Mouse (Mus musculus) heart, embryonic 15.5 days (tissue): ENCODE results near the gene Calr4. TPM values are rescaled to one million over a fixed set of nuclear protein-coding genes. Genes with fewer than 3 reads are reported as not detected.
A peak's percentile ranks its signal among the peaks of the same experiment; 100 is the strongest.

ENCODE experiments used
- ATAC-seq: fragments of 200-750 bp; cut with Nextera tagmentation; replicated peaks from 2 replicates; pipeline ENCODE4 v1.8.0; 2017; ENCODE audit warnings: low read depth, moderate TSS enrichment; ENCODE audit not compliant: insufficient number of reproducible peaks, insufficient read depth, low FRiP score
- H3K27ac ChIP-seq: fragments of 300-500 bp; sonication (generic); 2 replicates; pipeline ENCODE4 v1.5.1; 2015; ENCODE audit warnings: mild to moderate bottlenecking, inconsistent platforms
- H3K27me3 ChIP-seq: fragments of 300-500 bp; sonication (generic); 2 replicates; pipeline ENCODE4 v1.6.1; 2015; ENCODE audit warnings: inconsistent platforms
- H3K36me3 ChIP-seq: fragments of 300-500 bp; sonication (generic); 2 replicates; pipeline ENCODE4 v1.6.1; 2015; ENCODE audit warnings: mild to moderate bottlenecking, inconsistent platforms
- H3K4me1 ChIP-seq: fragments of 300-500 bp; sonication (generic); replicated peaks from 2 replicates; pipeline ENCODE4 v1.6.1; 2015; ENCODE audit warnings: inconsistent platforms
- H3K4me2 ChIP-seq: fragments of 300-500 bp; sonication (generic); 2 replicates; pipeline ENCODE4 v1.6.1; 2015; ENCODE audit warnings: inconsistent platforms, mild to moderate bottlenecking, moderate library complexity
- H3K4me3 ChIP-seq: fragments of 300-500 bp; sonication (generic); 2 replicates; pipeline ENCODE4 v1.5.1; 2015; ENCODE audit warnings: mild to moderate bottlenecking, inconsistent platforms
- H3K9ac ChIP-seq: fragments of 300-500 bp; sonication (generic); 2 replicates; pipeline ENCODE4 v1.6.1; 2015; ENCODE audit warnings: mild to moderate bottlenecking, inconsistent platforms
- H3K9me3 ChIP-seq: fragments of 300-500 bp; sonication (generic); replicated peaks from 2 replicates; pipeline ENCODE4 v1.6.1; 2016; ENCODE audit warnings: inconsistent platforms
- WGBS: fragments of 180-500 bp; shearing (Covaris S2); methylation state at CpG from one replicate; pipeline ENCODE4 v1.1.7; 2015; ENCODE audit warnings: mixed read lengths; 5-methylcytosine and 5-hydroxymethylcytosine counted together
- polyA plus RNA-seq: library from polyadenylated mRNA; unstranded; fragments of >200 nt; fragmentation: Nextera tagmentation; extraction: Ambion mirVana; gene quantifications from 2 replicates; pipeline ENCODE4 v1.2.1, GENCODE M21; 2015

Gene Calr4
- polyA plus RNA-seq, 1 experiment from 2014 or later: 0.11 TPM

- Histone ChIP-seq H3K4me2 (no peak overlapping the region), H3K9ac (no peak overlapping the region)
- WGBS: 87% methylated on average over 6 of the region's 6 CpGs
Observed at GRCm38 (mm10) chr4:109256791-109257190, 22.5 kb downstream of the Calr4 start.

GRCm38 (mm10) chr4:109257639-109258038 is 23.4 kb downstream of the Calr4 start:
- peaks cover 12% of the 10 kb centered on the region; the same call in 1 of the 2 replicates for H3K4me1 ChIP-seq
- ATAC-seq: no peak
- H3K36me3 ChIP-seq: no peaks in the 10 kb centered on the region
- no peaks in the 10 kb centered on the region for H3K27me3 ChIP-seq
- H3K27ac ChIP-seq: no peak overlapping the region
- no peak overlapping the region for H3K4me3 ChIP-seq
- H3K4me2 ChIP-seq: no peak overlapping the region
- H3K9ac ChIP-seq: no peak overlapping the region
- H3K9me3 ChIP-seq: no peaks in the 10 kb centered on the region

More at GRCm38 (mm10) chr4:109256791-109257190, 22.5 kb downstream of the Calr4 start:
- H3K27me3 ChIP-seq: no peaks in the 10 kb centered on the region
- H3K27ac ChIP-seq: no peak overlapping the region
- H3K4me1 ChIP-seq: peaks cover 11% of the 10 kb centered on the region; the same call in 1 of the 2 replicates
- no peaks in the 10 kb centered on the region for H3K36me3 ChIP-seq
- no peak for ATAC-seq
- no peak overlapping the region for H3K4me3 ChIP-seq
- H3K9me3 ChIP-seq: no peaks in the 10 kb centered on the region

- Histone ChIP-seq H3K9ac (no peak overlapping the region), H3K27ac (no peak overlapping the region), H3K36me3 (no peaks in the 10 kb centered on the region), H3K27me3 (no peaks in the 10 kb centered on the region), H3K4me3 (no peak overlapping the region), H3K9me3 (no peaks in the 10 kb centered on the region), H3K4me1 (0 out of 2 replicates have a peak, but pooled peaks cover 3% of the 10 kb centered on the region), H3K4me2 (no peak overlapping the region)
- 52% methylated on average over 6 of the region's 6 CpGs for WGBS
- ATAC-seq: no peak
Observed at GRCm38 (mm10) chr4:109262068-109262467, 27.8 kb downstream of the Calr4 start.

- Histone ChIP-seq H3K27me3 (no peaks in the 10 kb centered on the region), H3K4me3 (no peak overlapping the region), H3K9me3 (no peaks in the 10 kb centered on the region), H3K9ac (no peak overlapping the region), H3K36me3 (no peaks in the 10 kb centered on the region), H3K4me2 (no peak overlapping the region), H3K4me1 (0 out of 2 replicates have a peak, but pooled peaks cover 3% of the 10 kb centered on the region), H3K27ac (no peak overlapping the region)
- no peak for ATAC-seq
- 74% methylated on average over 3 of the region's 3 CpGs for WGBS
Observed at GRCm38 (mm10) chr4:109266056-109266455, 31.8 kb downstream of the Calr4 start.

GRCm38 (mm10) chr4:109266744-109267143 is 32.5 kb downstream of the Calr4 start:
- ATAC-seq: no peak
- Histone ChIP-seq H3K4me1 (0 out of 2 replicates have a peak, but pooled peaks cover 3% of the 10 kb centered on the region), H3K9me3 (no peaks in the 10 kb centered on the region), H3K27me3 (no peaks in the 10 kb centered on the region), H3K27ac (no peak overlapping the region), H3K9ac (no peak overlapping the region), H3K4me3 (no peak overlapping the region), H3K36me3 (no peaks in the 10 kb centered on the region), H3K4me2 (no peak overlapping the region)
- 68% methylated on average over 2 of the region's 2 CpGs for WGBS

GRCm38 (mm10) chr4:109267452-109267851 is 33.2 kb downstream of the Calr4 start:
- H3K4me2 ChIP-seq: no peak overlapping the region
- no peak overlapping the region for H3K27ac ChIP-seq
- H3K27me3 ChIP-seq: no peaks in the 10 kb centered on the region
- whole genome bisulfite sequencing: 79% methylated on average over 3 of the region's 3 CpGs
- H3K9ac ChIP-seq: no peak overlapping the region
- H3K4me1 ChIP-seq: no peaks in the 10 kb centered on the region
- H3K9me3 ChIP-seq: no peaks in the 10 kb centered on the region
- ATAC-seq: no peak
- no peak overlapping the region for H3K4me3 ChIP-seq
- no peaks in the 10 kb centered on the region for H3K36me3 ChIP-seq

GRCm38 (mm10) chr4:109268903-109269302 is 34.6 kb downstream of the Calr4 start:
- ATAC-seq: no peak
- H3K27ac ChIP-seq: no peak overlapping the region
- no peaks in the 10 kb centered on the region for H3K4me1 ChIP-seq
- no peaks in the 10 kb centered on the region for H3K36me3 ChIP-seq
- H3K27me3 ChIP-seq: no peaks in the 10 kb centered on the region
- 72% methylated on average over 3 of the region's 3 CpGs for WGBS
- H3K9ac ChIP-seq: no peak overlapping the region
- H3K9me3 ChIP-seq: no peaks in the 10 kb centered on the region
- no peak overlapping the region for H3K4me2 ChIP-seq
- no peak overlapping the region for H3K4me3 ChIP-seq

- no peak overlapping the region for H3K4me3 ChIP-seq
- H3K27me3 ChIP-seq: no peaks in the 10 kb centered on the region
- no peaks in the 10 kb centered on the region for H3K4me1 ChIP-seq
- no peak overlapping the region for H3K4me2 ChIP-seq
- no peaks in the 10 kb centered on the region for H3K36me3 ChIP-seq
- H3K27ac ChIP-seq: no peak overlapping the region
- H3K9ac ChIP-seq: no peak overlapping the region
- WGBS: 89% methylated on average over 4 of the region's 4 CpGs
- ATAC-seq: no peak
- no peaks in the 10 kb centered on the region for H3K9me3 ChIP-seq
Observed at GRCm38 (mm10) chr4:109271803-109272202, 37.5 kb downstream of the Calr4 start.

- no peak for ATAC-seq
- no peaks in the 10 kb centered on the region for H3K36me3 ChIP-seq
- no peaks in the 10 kb centered on the region for H3K4me1 ChIP-seq
- 84% methylated on average over 2 of the region's 2 CpGs for WGBS
- no peaks in the 10 kb centered on the region for H3K9me3 ChIP-seq
- no peak overlapping the region for H3K4me3 ChIP-seq
- H3K9ac ChIP-seq: no peak overlapping the region
- no peaks in the 10 kb centered on the region for H3K27me3 ChIP-seq
- no peak overlapping the region for H3K27ac ChIP-seq
- no peak overlapping the region for H3K4me2 ChIP-seq
Observed at GRCm38 (mm10) chr4:109273586-109274240, 39.4 kb downstream of the Calr4 start.

- peak; percentile 93 for ATAC-seq
- Histone ChIP-seq H3K9me3 (no peaks in the 10 kb centered on the region), H3K36me3 (no peaks in the 10 kb centered on the region), H3K9ac (peak within 1 kb of the TSS; percentile 83), H3K27ac (peak within 1 kb of the TSS; percentile 82), H3K27me3 (no peaks in the 10 kb centered on the region), H3K4me3 (peak within 1 kb of the TSS; percentile 81), H3K4me2 (peak within 1 kb of the TSS; percentile 71), H3K4me1 (peaks cover 12% of the 10 kb centered on the region)
- 3% methylated on average over 39 of the region's 44 CpGs for WGBS
Observed at GRCm38 (mm10) chr4:109279689-109280458, 45.6 kb downstream of the Calr4 start, which contains the start of gene Eps15. Gene Eps15 (plus strand): TSS chr4:109280268.

GRCm38 (mm10) chr4:109280459-109281160 is 46.3 kb downstream of the Calr4 start:
- no peaks in the 10 kb centered on the region for H3K9me3 ChIP-seq
- peaks cover 12% of the 10 kb centered on the region for H3K4me1 ChIP-seq
- H3K9ac ChIP-seq: peak overlapping the region; percentile 83
- H3K4me2 ChIP-seq: peak overlapping the region; percentile 71
- peak overlapping the region; percentile 81 for H3K4me3 ChIP-seq
- H3K27me3 ChIP-seq: no peaks in the 10 kb centered on the region
- peak; percentile 87 for ATAC-seq
- under 1% methylated on average over 85 of the region's 85 CpGs for WGBS
- H3K27ac ChIP-seq: peak overlapping the region; percentile 82
- H3K36me3 ChIP-seq: no peaks in the 10 kb centered on the region
